Mouse (Mus musculus) urinary bladder, adult 2 months (tissue): ENCODE data around the gene Gm20708. TPM values are rescaled to one million over a fixed set of nuclear protein-coding genes. Genes with fewer than 3 reads are reported as not detected.
A peak's percentile ranks its signal among the peaks of the same experiment; 100 is the strongest.

Source experiments
- DNase-seq: peaks from one replicate; pipeline ENCODE4 v3.0.0; 2022; ENCODE audit warnings: low spot score
- polyA plus RNA-seq: library from polyadenylated mRNA; depleted of rRNA; stranded (reverse); fragments of >200 nt; gene quantifications from 2 replicates; pipeline ENCODE4 v1.2.3, GENCODE M21; 2012; rRNA removed

Gene Gm20708
- polyA plus RNA-seq = 0.22 TPM in 1 of 2 replicates, not detected in the other

DNA sequence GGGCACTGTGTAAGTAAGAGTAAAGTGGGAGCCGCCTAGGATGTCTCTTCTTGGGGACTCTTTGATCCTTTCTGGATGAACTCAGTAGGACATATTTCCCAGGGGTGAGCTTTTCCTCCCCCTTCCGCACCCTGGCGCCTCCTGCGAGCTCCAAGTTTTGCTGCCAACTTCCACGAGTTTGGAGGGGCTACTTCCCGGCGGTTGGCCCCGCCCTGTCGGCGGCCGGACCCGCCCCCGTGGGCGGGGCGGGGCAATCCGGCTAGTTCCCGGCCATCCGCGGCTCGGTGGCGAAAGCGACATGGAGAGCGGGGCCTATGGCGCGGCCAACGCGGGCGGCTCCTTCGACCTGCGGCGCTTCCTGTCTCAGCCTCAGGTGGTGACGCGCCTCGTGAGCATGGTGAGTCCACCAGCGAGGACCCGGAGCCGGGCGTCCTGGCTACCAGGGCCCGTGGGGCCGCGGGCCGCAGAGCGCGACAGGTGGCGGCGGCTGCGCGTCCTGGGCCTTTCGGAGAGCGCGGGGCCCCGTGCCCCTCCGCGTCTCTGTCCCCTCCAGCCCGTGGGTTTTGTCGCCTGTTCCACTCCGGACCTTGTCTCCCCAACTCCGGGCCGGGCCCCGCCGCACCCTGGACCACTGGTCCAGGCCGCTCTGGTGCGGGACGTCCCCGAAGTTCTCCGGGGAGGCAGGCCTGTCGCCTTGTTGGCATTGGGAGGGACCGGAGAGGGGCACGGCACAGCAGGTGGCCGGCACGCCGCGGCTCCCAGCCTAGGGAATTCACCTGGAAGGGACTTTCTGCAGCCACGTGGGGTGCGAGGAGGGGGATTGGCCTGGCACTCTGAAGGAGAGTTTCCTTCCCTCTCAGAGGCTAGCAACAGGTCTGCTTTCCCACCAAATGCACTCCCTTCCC is at the start of gene Gm20708, which contains the start of gene Syngr2:
Gene Gm20708, plus strand, starts transcription at position 262 of the 905 bp plus-strand sequence.
Gene Syngr2, plus strand, starts transcription at position 262 of the 905 bp plus-strand sequence.
- peak; percentile 70 for DNase-seq

DNA sequence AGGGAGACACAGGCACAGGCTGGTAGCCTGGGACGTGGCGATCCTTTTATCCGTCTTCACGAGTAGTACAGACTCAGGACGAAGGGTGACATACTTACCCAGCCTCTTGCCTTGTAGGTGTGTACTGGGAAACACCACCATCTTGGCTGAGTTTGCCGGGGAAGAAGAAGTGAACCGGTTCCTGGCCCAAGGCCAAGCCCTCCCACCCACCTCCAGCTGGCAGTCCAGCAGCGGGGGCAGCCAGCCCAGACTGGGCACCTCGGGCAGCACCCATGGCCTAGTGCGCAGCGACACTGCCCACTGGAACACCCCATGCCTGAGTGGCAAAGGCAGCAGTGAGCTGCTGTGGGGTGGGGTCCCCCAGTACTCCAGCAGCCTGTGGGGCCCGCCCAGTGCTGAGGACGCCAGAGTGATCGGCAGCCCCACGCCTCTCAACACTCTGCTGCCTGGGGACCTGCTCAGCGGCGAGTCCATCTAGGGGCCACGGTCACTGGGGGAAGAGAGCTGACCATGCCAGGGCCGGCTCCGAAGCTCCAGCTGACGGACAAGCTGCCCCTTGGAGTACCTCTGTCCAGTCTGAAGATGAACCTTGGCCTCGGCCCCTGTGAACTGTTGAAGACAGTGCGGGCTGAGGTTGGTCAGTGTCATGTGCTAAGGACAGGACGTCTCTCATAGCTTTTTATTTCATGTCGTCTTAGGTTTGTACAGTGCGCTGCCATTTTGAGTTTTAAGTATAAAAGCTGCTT is 48.9 kb upstream of the Gm20708 start:
- DNase-seq = no peak

DNA sequence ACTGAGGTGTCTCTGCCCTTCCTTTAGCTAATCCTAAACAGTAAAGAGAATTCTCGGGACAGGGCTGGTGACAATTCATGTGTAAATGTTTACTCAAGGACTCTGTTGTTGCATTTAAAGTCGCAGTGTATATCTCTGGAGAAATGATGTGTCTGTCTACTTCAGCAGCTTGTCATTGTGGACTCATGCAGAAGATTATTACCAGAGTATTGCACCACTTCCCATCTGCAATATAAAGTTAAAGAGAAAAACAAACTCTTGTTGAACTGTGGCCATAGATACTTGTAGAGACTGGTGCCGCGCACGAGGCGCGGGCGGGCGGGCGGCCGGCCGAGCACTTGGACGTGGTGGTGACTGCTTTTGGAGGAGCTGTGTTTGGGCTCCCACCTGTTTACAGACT is 47.7 kb upstream of the Gm20708 start:
- no peak for DNase-seq

DNA sequence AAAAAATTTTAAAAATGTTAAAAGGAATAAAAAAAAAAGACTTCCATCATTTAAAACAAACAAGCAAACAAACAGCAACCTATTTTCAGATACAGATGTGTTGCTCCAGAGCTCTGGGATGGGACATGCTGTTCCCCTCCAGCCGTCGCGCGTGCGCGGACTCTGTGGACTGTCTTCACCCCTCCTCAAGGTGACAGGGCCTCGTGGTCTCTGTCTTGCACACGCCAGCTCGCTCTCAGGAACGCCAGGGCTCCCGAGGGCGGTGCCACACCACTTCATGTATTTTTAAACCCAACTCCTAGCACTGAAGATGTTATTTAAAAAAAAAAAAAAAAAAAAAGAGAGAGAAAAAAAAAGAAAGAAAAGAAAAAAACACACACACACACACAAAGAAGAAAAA is 47.2 kb upstream of the Gm20708 start:
- DNase-seq = no peak

DNA sequence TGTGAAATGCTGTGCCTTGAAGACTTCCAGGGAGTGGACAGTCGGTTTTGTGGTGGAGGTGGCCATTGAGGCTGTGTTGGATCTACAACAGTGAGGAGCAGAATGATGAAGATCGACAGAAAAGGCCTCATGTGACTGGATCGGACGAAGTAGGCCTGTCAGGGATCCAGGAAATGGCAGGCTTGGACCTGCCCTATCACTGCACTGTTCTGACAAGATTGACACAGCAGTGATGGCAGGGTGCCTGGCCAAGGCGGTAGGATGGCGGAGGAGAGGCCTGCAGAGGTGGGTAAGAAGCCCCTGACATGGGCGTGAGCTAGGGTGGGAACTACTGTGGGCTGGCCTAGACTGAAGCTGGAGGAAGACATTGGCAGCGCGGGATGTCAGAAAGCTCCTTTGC is 45.1 kb upstream of the Gm20708 start:
- no peak for DNase-seq

DNA sequence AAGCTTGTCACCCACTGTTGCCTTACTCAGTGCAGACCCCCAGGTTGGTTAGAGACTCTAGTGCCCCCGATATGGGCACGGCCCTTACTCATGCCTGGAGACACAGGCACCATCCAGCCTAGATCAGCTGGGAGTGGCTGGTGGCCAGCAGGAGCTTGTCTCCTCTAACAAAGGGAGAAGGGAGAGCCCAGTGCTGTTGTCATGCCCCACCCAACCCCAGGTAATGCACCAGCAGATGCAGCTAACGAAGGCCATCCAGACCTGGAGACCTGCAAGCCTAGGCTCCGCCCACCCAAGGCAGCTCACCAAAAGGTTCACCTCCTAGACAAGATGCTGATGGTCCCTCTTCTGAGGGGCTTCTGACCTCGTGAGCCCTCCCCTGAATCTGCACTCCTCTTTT is 44.1 kb upstream of the Gm20708 start:
- no peak for DNase-seq

DNA sequence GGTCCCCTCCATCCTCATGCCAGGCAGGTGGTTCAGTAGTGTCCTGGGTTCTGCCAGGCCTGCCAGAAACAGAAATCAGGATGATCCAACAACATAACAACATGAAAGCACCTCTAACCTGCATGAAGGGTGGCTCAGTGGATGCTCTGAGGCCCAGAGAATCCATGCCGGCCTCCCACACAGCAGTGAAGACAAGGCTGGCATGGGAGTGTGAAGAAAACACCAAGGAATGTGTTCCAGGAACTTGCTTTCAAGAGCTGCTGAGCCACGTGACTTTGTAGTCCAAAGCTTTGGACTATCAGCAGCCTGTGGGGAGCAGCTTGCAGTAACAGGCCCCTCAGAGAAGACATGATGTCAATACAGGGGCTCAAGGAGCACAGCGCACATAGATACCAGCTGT is 43.2 kb upstream of the Gm20708 start:
- no peak for DNase-seq

DNA sequence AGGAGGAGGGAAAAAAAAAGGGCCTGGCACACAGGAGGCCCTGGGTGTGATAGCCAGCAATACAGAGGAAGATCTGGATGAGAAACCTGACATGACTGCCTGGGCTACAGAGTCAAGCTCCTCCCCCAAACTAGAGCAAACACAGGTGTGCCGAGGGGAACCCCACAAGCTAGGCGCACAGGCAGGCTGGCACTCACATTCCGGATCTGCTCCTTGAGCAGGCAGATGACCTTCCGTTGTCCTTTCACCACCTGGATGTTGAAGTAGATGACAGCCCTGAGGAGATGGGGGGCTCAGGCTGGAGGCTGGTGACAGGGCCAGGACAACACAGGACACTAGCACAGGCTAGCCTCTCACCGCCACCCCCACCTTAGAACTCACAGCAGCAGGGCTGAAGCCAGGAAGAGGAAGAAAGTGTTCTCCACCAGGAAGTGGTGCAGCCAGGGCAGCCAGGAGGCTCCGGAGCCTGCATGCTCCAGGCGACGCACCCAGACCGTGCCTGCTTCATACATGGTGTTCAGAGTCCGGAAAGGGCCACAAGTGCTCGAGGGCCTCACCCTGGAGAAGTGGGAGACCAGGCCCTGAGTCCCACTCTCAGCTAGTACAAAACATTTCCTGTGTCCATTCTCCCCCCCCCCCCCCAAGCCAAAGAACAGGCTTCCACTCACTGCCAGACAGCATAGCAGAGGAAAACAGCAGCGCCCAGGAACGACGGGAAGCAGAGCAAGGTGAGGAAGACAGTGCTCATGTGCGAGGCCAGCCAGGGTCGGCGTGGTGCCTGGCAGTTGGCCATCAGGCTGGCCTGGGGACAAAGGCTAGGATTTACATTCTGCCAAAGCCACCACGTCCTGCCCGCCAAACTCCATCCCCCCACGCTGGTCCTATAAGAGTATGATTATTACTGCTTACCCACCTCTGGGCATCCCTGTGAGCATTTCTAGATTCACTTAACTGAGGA is 40.5 kb upstream of the Gm20708 start:
- no peak for DNase-seq

DNA sequence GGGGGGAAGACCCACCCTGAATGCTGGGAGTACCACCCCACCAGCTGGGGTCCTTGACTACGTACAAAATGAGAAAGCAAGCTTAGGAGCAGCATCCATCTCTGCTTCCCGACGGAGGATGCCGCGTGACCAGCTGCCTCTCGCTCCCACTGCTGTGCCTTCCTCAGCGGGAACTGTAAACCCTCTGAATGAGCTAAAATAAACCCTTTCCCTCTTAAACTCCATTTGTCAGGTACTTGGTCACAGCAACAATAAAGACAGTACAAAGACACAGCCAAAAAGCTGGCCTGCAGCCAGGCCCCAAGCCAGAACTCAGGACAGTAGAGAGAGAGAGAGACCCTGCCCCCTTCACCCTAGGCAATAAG is 39.8 kb upstream of the Gm20708 start:
- no peak for DNase-seq

DNA sequence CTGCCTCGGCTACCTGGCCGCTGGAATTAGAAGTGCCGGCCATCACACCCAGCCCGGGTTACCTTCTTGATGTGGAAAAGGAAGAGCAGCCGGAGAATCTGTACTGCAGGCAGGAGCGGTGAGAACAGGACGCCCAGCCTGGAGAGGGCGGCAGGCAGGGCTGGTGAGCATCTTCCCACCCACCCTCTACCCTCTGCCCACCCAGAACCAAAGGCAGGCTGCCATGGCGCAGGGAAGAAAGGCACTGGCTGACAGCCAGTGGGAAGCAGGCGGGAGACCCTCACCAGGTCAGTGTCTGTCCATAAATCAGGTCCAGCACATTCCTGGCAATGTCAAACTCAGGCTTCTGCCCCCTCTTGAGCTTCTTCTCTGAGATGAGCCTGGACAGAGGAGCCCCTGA is 39.1 kb upstream of the Gm20708 start:
- no peak for DNase-seq

DNA sequence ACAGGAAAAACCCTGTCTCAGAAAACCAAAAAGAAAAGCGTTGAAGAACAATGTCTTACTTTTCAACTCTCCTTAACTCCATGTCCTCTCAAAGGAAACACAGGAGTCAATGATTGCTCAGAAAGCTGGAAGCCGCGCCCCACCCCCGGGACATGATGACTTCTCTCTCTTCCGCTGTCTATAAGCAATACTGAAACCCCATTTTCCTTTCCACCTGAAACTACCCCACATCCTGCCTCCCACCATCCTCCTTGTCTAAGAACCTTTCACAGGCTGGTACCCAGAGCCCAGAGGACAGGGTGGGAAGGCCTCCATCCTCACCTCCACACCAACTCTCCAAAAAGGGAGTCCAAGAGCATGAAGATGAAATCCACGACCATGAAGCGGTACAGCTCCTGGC is 37.1 kb upstream of the Gm20708 start:
- DNase-seq = no peak

DNA sequence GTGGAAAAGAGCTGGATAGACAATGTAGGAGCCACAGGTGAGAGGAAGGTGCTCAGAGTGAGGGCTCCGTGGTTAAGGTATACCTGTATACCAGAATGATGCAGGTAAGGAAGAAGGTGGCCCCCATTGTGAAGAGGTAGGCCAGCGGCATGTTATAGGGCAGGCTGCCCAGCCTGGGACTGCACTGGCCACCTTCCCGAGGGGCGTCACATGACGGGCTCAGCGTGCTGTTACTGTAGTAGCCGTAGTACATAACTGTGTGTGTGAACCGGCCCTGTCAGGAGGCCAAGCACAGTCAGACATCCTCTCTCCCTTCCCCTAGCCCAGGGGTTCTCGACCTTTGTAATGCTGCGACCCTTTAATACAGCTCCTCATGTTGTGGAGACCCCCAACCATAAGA is 34.5 kb upstream of the Gm20708 start:
- no peak for DNase-seq

DNA sequence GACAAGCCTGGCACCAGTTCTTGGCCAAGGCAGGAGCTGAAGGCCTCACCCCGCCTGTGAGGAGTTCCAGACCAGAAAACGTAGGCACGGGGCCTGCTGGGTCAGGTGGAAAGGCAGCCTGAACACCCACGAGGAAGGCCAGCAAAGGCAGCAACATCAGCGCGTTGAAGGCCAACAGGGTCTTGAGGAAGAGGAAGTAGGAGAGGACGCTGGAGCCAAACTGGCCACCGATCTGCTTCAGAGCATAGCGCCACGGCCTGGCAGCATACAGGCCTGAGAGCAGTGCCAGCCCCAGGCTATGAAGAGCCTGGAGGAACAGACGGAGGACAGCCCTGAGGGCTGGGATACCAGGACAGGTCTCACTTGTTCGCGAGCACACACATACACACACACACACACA is 33.9 kb upstream of the Gm20708 start:
- DNase-seq = no peak

DNA sequence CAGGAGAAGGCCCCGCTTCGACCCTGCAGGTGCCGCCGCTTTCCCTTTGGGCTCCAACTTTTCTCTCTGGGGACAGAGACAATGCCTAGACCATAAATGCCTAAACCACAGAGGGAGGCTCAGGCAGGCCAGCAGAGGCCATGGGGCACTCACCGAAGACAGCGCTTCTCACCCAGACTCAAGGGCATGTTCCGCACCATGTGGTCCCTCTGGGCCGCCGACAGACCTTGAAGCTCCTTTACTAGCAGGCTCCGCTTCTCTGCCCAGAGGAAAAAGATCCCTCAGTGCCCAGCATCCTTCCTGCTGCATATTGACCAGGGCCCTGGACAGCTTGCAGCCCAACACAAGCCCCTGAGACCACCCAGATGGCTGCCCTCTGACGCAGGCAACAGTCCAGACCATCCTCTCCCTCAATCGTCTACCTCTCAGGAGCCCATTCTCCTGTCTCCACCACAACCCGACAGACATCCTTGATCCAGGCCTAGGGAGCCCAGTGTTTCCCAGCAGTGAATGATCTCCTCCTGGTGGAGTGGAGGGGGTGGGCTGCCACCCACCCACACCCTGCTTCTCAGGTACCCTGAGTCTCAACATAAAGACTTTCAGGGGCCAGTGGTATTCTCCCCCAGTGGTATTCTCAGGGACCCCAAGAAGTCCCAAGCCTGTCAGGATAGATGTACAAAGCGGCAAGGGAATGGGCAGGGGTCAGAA is 33.2 kb upstream of the Gm20708 start:
- DNase-seq = no peak

DNA sequence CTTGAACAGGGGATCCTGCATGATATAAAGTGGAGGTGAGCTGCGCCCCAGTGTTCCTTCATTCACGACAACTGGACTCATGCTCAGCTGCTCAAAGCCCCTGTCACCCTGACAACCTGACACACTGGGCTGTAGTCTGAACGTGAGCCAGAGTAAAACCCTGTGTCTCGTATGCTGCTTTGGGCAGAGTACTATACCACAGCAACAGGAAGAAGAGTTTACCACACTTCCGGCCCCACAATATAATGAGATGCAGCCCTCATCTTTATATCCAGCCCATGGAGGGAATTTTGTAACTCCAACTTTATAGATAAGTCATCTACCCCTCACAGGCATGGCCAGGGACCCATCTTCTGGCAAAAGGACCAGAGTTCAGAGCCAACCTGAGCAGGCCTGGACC is 32.4 kb upstream of the Gm20708 start:
- no peak for DNase-seq

DNA sequence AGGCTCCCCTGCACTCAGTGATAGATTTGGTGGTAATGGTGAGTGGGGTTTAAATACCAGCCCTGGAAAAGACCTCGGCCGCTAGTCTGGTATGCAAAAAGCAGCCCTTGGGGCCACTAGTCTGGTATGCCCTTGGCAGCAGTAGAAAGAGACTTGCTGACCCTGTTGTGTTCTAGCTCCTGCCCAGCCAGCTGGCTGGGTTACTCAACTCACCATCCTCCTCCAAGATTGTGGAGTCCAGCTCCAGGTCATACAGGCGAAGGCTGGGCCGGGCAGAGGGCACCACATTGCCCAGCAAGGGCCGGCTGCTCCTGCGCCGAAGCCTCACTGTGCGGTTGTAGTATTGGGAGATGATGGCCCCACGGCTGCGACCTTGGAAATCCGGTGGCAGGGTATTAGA is 31.4 kb upstream of the Gm20708 start:
- no peak for DNase-seq

DNA sequence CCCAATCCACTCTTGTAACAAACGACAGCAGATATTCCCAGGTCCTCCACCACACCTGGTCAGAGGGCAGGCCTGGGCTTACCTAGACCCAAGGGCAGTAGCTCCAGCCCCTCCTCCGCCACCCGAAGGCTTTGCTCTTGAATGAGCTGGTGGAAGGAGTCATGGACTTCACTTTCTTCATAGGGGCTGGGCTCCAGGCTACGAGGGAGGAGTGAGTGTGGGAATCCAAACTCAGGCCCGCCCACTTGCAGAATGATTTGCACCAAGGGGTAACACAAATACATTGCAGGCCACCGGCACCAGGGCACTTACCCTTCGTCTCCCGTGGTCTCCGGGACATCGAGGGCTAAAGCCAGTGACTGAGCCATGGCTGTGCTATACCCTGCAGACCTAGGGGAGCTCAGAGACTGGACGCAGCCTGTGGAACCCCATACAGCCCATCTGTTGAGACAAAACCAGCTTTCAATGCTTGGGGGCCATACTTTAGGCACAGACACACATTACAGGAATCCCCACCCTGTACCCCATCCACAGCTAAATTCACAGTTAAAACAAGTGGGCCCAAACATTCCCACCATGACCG is 30.5 kb upstream of the Gm20708 start:
- no peak for DNase-seq

DNA sequence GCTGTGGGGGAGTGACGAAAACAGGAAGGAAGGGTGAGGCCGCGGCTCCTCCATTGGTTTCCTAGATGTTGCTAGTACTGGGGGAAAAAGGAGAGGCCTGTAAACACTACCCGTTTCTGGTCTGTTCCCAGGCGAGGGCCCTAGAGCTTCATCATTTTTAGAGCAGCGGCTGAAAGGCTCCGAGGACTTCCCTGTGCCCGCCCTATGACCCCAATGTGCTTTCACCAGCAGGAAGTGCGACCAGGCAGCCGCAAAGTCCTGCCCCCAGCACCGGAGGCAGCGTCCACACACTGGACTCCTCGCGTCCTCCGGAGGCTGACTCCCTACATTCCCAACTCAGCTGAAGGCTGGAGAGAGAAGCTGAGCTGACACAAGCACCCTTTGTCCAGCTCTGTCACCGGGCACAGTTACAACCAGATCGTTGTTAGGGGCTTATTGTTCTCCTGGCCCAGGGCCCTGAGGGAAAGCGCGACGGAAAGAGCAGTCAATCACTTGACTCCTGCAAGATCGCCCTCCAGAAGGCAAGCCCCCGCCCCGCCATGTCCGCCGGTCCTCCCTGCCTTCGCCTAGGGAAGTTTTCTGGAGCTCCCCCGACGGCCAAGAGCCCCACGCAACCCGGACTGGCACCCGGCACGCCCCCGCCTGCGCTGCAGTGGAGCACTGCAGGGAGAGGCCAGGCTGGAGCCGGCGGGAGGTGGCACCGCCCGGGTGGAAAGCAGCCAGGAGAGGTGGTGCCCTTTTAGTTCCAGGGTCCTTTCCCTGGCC is 29.9 kb upstream of the Gm20708 start:
- DNase-seq = no peak

DNA sequence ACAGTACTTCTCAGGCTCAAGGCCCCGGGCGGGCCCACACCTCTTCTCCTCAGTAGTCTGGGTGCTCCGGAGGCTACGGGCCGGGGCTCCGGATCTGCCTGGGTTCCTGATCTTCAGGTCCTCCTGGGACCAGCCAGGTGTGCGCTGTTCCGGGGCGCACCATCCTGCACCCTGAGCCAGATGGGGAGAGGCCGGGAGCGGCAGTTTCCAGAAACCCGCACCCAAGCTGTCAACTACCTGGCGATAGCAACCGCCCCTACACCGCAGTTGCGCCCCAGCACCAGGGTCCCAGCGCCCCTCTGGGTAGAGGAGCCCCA is 29.3 kb upstream of the Gm20708 start:
- peak; percentile 62 for DNase-seq

DNA sequence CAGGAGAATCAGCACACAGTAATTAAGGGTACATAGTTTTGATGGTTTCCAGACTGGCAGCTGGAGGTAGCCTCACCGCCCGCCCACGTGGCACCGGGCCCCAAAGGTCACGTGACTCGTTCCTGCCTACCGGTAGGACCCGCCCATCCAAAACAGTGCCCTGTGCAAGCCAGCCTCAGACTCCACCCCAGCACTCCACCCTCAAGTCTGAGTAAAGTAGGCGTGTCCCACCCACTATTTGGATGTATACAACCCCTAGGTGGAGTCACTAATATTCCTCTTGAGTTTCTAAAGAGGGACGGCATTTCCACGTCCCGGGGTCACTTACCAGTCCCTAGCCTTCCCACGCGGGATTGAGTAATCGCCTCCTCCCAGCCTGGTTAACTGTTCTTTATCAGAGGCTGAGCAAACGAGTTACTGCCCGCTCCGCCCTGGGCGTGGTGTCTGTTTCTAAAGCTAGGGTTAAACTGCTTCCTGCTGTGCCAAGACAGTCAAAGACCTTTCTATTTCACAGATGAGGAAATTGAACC is 28.8 kb upstream of the Gm20708 start:
- peak; percentile 72 for DNase-seq
